Mouse (Mus musculus) adrenal gland (tissue): ENCODE data around the gene Cmip.
"Not testable (repeated sequence)": the region's sequence is repeated elsewhere in the genome, so short reads cannot be mapped to it uniquely, and the experiment has no call there.

ENCODE experiments used
- intact Hi-C: fragments of 180-260 bp; cut with DNase I; formaldehyde crosslinking; loops from one replicate; pipeline ENCODE4 v1.15.1; 2025

The Cmip gene

GRCm38 (mm10) chr8:117412232-117412631, 155.4 kb downstream of the Cmip start:
- intact Hi-C loops, result no loop called here

- intact Hi-C loops, result no loop called here
Measured at GRCm38 (mm10) chr8:117417830-117418229, 161.0 kb downstream of the Cmip start.

DNA sequence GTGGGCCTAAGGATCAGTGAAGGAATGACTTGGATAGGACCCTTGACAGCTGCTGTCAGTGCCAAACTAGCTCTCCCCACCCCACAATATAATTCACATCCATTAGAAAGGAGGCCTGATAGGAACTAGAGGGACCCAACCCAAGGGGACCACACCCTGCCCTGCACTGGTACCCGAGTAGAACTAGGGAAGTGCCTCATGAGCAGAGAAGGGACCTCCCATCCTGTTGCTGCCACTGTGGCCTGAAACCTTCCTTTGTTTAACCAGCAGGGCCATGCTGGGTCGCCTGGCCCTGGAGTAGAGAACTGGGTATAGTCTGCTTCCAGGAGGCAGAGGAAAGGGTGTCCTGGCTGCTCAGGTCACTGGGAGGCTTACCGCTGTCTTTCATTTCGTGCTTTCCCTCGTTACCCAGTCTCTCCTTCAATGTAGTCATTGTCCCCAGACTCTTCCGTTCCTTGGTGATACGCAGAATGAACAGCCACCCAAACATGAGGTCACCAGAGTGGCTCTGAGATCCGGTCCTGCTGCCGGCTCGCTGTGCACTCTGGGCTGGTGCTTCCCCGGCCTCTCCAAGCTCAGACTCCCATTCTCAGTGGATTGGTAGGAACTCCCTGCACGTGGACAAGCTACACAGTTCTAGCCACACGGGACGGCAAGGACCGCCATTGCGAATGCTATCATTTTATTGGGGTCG, 164.1 kb downstream of the Cmip start:
- intact Hi-C loops, result no loop called here

DNA sequence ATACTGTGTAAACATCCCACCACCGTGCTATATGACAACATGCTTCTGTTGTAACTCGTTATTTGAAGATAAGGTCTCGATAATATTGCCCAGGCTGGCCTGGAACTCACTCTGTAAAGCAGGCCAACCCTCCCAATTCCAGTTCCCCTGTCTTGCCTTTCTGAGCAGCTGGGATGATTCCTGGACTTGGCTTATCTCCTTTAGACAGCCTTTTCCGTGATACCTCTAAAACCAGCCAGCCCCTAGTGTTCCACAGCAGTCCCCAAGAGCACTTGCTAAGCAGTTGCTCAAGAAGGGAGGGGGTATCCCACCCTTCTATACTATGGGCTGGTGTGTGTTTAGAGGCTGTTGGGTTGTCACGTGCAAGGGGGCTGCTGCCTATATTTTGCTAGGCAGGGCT, 165.0 kb downstream of the Cmip start:
- intact Hi-C loops, result no loop called here

DNA sequence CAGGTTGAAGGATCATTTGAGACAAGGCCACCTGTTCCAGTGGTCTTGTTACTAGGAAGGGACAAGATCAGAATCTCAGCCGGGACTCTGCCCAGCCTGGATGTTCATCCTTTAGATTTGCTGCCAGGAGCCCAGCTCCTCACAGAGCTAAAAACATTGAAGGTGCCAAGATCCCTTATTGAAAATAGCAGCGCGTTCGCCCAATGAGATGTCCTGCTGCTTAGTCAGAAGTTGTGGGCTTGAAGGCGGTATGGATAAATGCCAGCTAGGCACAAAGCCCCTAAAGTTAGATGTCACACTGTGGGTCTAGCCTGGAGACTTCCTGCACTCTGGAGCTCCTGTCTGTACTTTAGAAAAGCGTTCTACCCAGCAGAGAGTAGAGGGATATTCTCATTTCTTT, 165.5 kb downstream of the Cmip start:
- intact Hi-C loops, result no loop called here

DNA sequence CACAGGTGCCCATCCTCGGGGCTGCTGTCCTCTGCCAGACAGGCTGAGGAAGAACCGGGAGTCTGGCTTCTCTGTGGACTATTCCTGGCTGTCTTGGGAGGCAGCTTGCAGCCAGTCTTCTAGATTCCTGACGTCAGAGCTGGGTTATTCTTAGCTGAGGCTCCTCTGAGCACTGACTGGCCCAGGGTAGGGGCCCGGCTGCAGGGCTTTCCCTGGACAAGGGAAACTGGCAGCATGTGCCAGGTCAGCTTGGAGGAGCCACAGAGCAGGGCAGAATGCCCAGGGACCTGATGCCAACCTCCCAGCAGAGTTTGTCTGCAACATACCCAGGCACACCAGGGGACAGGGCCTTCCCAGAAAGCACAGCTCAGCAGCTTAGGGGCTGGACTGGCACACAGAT, 166.2 kb downstream of the Cmip start:
- intact Hi-C loops, result no loop called here

DNA sequence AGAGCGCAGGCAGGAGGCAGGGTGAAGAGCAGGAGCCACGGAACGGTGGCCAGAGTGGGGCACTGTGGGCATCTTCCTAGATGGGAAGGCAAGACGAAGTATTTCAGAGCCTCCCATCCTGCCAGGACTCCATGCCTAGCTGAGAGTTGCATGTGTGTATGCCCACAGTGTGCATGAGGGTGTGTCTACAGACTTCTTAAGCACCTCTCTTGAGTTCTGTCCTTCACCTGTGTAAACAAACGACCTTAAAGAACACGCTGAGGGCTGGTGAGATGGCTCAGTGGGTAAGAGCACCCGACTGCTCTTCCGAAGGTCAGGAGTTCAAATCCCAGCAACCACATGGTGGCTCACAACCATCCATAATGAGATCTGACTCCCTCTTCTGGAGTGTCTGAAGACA, 171.0 kb downstream of the Cmip start:
- intact Hi-C loops, result not testable (repeated sequence)

DNA sequence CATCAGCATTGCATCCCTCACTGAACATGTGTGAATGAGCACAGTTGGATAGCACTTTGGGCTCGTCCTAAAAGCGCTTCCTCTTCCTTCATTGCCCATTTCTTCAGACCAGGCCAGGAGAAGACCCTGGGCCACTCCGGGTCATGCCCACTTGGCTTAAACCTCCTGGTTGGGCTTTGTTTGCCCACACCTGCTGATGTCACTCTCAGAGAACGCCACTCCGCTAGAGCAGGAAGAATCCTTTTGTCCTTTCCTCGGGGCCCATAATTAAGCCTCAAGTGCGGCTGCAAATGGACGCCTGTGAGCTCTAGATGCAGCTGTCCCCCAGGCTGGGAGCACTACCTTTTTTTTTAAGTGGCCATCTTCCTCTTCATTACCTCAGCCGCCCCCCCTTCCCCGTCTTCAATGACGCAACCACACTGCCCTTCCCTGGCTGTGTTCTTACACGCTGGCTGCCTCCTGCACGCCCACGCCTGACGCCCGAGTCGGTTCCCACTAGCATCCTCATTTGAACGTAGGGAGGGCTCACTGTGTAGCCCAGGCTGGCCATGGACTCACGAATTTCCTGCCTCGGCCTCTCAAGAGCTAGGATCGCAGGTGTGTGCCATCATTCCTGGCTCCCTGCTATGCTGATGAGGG, 171.8 kb downstream of the Cmip start:
- intact Hi-C loops, result no loop called here

- intact Hi-C loops, result no loop called here
Measured at GRCm38 (mm10) chr8:117430624-117431023, 173.8 kb downstream of the Cmip start.

DNA sequence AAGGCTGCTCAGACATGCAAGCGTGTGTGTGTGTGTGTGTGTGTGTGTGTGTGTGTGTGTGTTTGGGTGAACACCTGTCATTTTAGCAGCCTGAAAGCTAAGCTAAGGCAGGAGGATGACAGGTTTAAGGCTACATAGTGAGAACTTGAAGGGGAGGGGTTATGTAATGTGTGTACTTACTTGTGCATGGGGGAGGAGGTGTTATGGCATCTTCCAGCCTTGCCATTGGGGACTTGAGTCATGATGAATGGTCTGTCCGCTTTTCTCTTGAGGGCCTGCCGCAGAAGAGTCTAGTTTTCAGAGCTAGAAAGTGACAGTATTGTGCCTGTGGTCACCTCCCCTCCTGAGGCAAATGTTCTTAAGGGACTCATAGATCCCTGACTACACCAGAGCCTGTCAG, 174.7 kb downstream of the Cmip start:
- intact Hi-C loops, result no loop called here

GRCm38 (mm10) chr8:117432111-117432510, 175.2 kb downstream of the Cmip start:
- intact Hi-C loops, result no loop called here

DNA sequence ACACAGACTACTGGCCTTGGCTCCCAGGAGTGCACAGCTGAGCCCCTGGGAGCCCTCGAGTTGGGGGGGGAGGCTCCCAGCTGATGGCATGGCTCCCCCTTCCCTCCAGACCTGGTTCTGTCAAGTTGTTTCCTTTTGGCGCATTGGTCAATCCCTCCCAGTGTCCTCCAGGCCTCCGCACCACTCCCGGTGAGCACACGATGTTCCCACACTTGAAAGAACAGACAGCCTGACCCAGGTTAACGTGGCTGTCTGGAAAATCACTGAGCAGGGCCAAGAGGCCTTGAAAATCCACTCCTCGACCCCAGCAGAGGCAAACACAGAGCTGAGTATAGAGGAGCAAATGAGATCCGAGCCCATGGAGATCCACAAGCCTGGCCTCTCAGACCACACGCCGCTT, 177.1 kb downstream of the Cmip start:
- intact Hi-C loops, result no loop called here

DNA sequence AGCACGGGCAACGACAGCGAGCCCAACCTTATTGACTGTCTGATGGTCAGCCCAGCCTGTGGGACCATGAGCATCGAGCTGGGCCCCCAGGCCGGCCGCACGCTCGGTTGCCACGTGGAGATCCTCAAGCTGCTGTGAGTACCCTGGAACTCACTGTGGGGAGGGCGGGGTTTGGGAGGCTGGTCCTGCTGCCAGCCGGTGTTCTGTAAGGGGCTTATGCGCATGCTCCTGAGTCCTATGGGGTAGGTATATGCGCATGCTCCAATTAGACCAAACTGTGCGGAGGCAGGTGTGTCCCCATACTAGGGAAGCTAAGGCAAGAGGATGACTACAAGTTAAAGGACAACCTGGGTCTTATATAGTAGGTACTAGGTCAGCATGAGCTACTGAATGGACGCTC, 179.9 kb downstream of the Cmip start:
- intact Hi-C loops, result no loop called here

- intact Hi-C loops, result no loop called here
Measured at GRCm38 (mm10) chr8:117437616-117438015, 180.8 kb downstream of the Cmip start.

GRCm38 (mm10) chr8:117440317-117440716, 183.5 kb downstream of the Cmip start:
- intact Hi-C loops, result no loop called here

DNA sequence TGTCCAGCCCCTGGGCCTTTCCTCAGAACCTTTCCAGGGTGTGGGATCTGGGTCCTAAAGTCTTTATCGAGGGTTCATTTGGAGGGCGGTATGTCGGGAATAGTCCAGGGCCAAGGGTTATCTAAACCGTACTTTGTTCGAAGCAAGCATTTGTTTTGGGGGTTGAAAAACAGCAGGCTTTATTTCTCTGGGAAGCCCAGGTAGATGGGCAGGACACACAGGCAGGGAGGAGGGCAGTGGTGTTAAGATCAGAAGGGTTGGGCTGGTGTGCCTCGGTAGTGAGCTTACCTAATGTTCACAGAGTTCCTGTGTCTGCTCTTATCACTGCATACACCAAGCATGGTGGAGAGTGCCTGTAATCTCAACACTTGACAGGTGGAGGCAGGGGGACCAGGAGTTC, 183.9 kb downstream of the Cmip start:
- intact Hi-C loops, result no loop called here

DNA sequence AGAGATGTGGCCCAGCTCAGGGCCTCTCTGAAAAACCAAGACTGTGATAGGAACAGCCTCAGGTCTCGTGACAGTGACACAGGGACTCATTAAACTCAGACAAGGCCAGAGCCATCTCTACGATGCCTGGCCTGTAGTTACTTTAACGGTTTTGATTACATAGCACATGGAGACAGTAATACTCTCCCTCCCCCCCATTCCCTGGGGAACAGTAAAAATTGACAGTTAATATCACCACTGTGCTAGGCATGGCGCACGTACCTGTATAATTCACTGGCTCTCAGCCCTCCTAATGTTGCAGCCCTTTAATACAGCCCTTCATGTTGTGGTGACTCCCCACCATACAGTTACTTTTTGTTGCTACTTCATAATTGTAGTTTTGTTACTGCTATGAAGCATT, 188.6 kb downstream of the Cmip start:
- intact Hi-C loops, result no loop called here

DNA sequence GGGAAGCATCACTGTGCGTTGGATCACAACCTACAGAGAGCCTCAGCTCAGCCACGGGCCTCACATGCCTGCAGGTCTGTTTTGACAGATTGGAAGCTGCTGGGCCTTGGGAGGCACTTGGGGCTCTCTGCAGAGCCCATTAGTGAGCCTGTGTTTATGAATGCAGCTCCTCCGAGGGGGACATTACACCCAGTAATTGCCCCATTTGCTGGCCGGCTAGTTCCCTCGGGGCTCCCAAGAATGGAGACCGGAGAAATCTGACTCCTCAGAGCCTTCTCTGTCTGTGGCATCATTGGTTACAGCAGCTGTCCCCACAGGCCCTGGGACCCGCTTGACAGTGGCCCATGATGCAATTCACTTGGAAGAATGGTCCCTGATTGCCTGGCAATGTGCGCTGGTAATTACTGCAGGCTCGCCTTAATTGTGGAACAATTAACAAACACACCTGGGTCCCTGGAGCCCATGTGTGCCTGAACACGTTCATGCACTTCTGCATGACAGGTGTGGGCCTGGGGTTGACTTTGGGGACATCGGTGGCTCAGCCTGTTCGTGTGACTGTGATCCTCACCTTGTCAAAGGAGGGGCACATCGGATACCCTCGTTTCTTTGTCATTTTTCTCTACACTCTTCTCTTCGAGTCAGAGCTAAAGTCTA, 189.6 kb downstream of the Cmip start:
- intact Hi-C loops, result no loop called here

DNA sequence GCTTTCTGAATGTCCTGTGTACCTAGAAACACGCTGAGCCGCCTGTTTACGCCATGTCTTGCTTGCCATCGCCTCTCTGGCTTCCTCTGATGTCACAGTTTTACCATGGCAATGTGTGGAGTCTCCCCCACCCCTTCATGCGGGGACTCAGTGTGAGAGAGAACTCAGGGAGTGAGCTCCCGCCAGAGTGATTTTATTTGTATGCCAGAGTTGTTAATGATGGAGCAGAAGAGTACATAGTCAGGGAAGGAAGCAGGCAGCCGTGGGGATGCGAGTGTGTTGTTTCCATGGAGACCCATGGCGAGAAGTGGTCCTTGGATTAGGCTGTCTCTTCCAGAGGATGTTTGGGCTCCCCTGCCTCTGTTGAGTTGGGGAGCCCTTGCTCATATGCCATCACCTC, 194.2 kb downstream of the Cmip start:
- intact Hi-C loops, result no loop called here

DNA sequence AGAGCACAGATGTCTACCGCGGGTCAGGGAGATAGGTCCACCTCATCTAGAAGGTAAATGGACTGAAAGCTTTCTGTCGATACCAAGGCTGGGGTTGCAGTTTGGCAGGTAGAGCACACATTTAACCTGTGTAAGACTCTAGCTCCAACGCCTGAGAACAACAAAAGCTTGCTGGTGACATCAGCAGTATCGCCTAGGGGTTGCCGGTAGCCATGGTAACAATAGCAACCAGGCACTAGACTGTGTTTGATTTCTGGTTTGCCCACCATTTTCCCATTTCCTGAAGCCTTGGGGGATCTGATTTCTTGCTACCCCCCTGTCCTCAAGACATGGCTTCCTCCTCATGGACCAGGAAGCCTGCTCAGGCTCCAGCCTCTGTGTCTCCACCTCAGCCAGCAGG, 197.1 kb downstream of the Cmip start:
- intact Hi-C loops, result no loop called here

DNA sequence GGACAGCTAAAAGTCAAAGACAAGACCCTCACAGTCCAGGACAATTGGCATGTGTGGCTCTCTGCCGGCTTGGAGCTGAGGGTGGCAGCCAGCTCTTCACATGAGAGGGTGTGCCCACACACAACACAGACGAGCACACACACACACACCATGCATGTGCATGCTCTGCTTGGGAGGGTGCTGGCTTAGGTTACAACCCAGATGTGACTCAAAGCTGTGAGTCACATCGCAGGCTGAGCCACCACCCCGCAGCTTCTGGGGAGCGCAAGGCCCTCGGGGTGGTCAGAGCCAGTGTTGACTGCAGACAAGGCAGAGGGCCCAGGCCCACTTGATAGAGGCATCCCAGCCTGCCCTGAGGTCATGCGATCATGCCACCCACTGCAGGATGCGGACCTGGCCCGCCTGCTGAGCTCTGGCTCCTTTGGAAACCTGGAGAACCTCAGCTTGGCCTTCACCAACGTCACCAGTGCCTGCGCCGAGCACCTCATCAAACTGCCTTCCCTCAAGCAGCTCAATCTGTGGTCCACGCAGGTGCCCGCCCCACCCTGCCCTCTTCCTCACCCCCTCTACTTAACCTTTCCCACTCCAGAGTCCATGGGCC, 197.8 kb downstream of the Cmip start:
- intact Hi-C loops, result no loop called here

DNA sequence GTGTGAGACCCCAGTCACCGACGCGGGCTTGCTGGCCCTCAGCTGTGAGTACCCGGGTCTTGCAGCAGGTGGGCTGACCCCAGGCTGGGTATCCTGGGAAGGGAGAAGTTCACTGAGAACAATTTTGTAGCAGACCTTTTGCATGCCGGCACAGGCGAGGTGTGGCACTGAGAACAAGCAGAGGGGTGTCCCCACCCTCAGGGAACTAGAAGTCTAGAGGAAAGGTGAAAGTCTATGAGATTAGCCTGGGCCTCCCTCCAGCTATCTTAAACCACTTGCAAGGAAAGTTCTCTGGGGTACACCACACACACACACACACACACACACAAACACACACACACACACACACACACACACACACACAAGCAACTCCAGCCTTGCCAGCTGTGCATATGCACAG, 198.8 kb downstream of the Cmip start:
- intact Hi-C loops, result no loop called here
